Mouse (Mus musculus): ENCODE measurements at regions not wholly inside any gene's neighbourhood (a gene's known extent, or its start where the extent isn't known, plus 50 kb on each side); places are given as distances from the start of the nearest gene placed in this dataset.

DNA sequence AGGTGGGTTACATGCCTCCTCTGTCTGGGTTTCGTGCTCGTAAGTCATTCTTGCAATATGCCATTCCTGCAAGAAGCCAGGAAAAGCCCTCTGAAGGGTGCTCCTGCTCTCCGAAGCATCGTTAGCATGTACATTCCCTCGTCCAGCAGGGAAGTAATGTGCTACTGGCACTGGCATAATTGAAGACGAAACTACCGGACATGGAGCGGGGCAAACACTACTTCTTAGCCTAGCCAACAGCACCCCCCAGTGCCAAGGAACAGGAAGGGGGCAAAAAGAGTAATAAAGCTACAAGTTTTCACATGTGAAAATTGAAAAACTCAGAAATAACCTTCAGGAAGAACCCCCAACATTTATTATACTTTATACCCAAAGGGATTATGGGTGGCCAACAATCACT is 88.6 kb upstream of the Usp24 start:
- no peak overlapping the region for H3K4me3 ChIP-seq (ENCODE audit: insufficient read depth, low read depth, low read length)
- WGBS, result 83% methylated on average over 8 of the region's 8 CpGs
- H3K4me1 ChIP-seq (ENCODE audit: control insufficient read depth, insufficient read depth, low read length), result no peaks in the 10 kb centered on the region
- no peaks in the 10 kb centered on the region for H3K36me3 ChIP-seq (ENCODE audit: control insufficient read depth, insufficient read depth, low read length)
- no peak overlapping the region for H3K27ac ChIP-seq (replicated peaks; ENCODE audit: insufficient read depth, low read depth, low read length)
- H3K9ac ChIP-seq (ENCODE audit: low read depth, low read length), result no peak overlapping the region
- no peak for DNase-seq (ENCODE audit: extremely low read depth, low read depth, low spot score)
- TF ChIP-seq CTCF (IDR thresholded peaks at IDR 0.05; ENCODE audit: low read depth, low read length), result no peak
- no peak for TF ChIP-seq POLR2A (IDR thresholded peaks at IDR 0.05; ENCODE audit: extremely low read depth, insufficient read depth, low read length)
- H3K27me3 ChIP-seq (ENCODE audit: control insufficient read depth, insufficient read depth, low read length), result no peaks in the 10 kb centered on the region
- H3K79me2 ChIP-seq (ENCODE audit: control insufficient read depth, insufficient read depth, low read length), result no peaks in the 10 kb centered on the region

DNA sequence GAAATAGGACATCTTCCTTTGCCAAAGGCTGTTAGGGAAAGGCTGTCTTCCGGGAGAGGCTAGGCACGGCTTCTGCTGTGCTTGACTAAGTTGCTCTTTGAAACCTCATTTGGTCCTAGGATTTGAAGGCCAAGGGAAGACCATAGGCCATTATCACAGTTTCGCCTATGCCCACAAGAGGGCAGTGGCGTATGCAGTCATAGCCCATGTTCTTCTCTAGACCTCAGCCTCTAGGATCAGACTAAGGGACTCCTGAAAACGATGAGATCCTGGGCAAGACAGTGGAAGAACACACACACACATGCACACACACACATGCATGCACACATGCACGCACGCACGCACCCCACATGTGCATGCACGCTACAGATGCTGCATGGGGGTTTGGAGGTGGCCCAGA is 87.5 kb upstream of the Usp24 start:
- H3K27me3 ChIP-seq (ENCODE audit: control insufficient read depth, insufficient read depth, low read length), result no peaks in the 10 kb centered on the region
- H3K4me3 ChIP-seq (ENCODE audit: insufficient read depth, low read depth, low read length), result no peak overlapping the region
- WGBS, result 35% methylated on average over 9 of the region's 9 CpGs
- TF ChIP-seq CTCF (IDR thresholded peaks at IDR 0.05; ENCODE audit: low read depth, low read length), result peak; percentile 84
- TF ChIP-seq POLR2A (IDR thresholded peaks at IDR 0.05; ENCODE audit: extremely low read depth, insufficient read depth, low read length), result no peak
- H3K79me2 ChIP-seq (ENCODE audit: control insufficient read depth, insufficient read depth, low read length), result no peaks in the 10 kb centered on the region
- H3K36me3 ChIP-seq (ENCODE audit: control insufficient read depth, insufficient read depth, low read length), result no peaks in the 10 kb centered on the region
- no peak overlapping the region for H3K27ac ChIP-seq (replicated peaks; ENCODE audit: insufficient read depth, low read depth, low read length)
- peak; percentile 59 for DNase-seq (ENCODE audit: extremely low read depth, low read depth, low spot score)
- H3K4me1 ChIP-seq (ENCODE audit: control insufficient read depth, insufficient read depth, low read length), result no peaks in the 10 kb centered on the region
- no peak overlapping the region for H3K9ac ChIP-seq (ENCODE audit: low read depth, low read length)

DNA sequence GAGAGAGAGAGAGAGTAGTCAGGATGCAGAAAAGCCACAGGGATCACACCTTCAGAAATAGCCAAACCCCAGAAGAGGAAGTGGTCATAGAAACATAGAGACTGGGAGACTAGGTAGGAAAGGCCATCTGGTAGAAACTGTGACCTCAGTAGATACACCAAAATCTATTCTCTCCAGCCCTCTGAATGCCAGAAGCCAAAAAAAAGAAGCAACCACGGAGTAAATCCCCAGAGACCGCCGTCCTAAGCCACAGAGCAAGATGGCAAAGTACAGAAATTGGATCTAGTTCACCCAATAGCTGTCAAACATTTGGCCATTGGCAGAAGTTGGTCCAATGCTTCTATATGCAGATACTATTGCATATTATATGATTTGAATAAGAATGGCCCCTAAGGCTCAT is 86.5 kb upstream of the Usp24 start:
- Histone ChIP-seq H3K79me2 (ENCODE audit: control insufficient read depth, insufficient read depth, low read length) (no peaks in the 10 kb centered on the region), H3K27ac (replicated peaks; ENCODE audit: insufficient read depth, low read depth, low read length) (no peak overlapping the region), H3K4me1 (ENCODE audit: control insufficient read depth, insufficient read depth, low read length) (no peaks in the 10 kb centered on the region), H3K9ac (ENCODE audit: low read depth, low read length) (no peak overlapping the region), H3K36me3 (ENCODE audit: control insufficient read depth, insufficient read depth, low read length) (no peaks in the 10 kb centered on the region), H3K4me3 (ENCODE audit: insufficient read depth, low read depth, low read length) (no peak overlapping the region), H3K27me3 (ENCODE audit: control insufficient read depth, insufficient read depth, low read length) (no peaks in the 10 kb centered on the region)
- TF ChIP-seq POLR2A (IDR thresholded peaks at IDR 0.05; ENCODE audit: extremely low read depth, insufficient read depth, low read length), result no peak
- no peak for TF ChIP-seq CTCF (IDR thresholded peaks at IDR 0.05; ENCODE audit: low read depth, low read length)
- WGBS, result 74% methylated on average over 3 of the region's 3 CpGs
- DNase-seq (ENCODE audit: extremely low read depth, low read depth, low spot score), result no peak

DNA sequence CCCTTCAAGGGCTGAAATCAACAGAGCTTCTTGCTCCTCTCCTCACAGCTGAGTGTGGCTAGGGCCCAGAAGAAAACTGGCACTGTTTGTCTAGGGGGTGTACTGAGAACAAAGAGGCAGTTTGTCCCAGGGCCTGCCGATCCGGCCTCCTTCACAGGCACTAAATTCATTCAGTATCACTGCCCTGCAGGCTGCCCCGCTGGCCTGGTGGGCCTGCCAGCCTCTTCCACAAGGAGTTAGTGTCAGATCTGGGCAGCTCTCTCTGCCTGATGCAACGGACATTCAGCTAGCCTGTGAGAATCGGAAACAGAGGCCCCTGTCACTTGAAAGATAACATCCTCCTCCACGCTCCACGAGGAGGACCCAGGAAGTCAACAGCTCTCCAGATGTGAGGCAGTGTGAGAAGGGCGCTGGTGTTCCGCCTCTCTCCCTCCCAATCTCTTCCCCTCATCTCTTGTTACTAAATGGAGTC is 83.5 kb upstream of the Usp24 start:
- 59% methylated on average over 9 of the region's 9 CpGs for WGBS
- H3K4me3 ChIP-seq (ENCODE audit: insufficient read depth, low read depth, low read length), result no peak overlapping the region
- H3K27me3 ChIP-seq (ENCODE audit: control insufficient read depth, insufficient read depth, low read length), result no peaks in the 10 kb centered on the region
- H3K4me1 ChIP-seq (ENCODE audit: control insufficient read depth, insufficient read depth, low read length), result no peaks in the 10 kb centered on the region
- 0 out of 2 replicates have a peak overlapping the region, but pooled peaks have one; percentile 17 for H3K9ac ChIP-seq (ENCODE audit: low read depth, low read length)
- H3K27ac ChIP-seq (replicated peaks; ENCODE audit: insufficient read depth, low read depth, low read length), result no peak overlapping the region
- no peaks in the 10 kb centered on the region for H3K79me2 ChIP-seq (ENCODE audit: control insufficient read depth, insufficient read depth, low read length)
- no peak for DNase-seq (ENCODE audit: extremely low read depth, low read depth, low spot score)
- no peaks in the 10 kb centered on the region for H3K36me3 ChIP-seq (ENCODE audit: control insufficient read depth, insufficient read depth, low read length)
- TF ChIP-seq CTCF (IDR thresholded peaks at IDR 0.05; ENCODE audit: low read depth, low read length) (no peak), POLR2A (IDR thresholded peaks at IDR 0.05; ENCODE audit: extremely low read depth, insufficient read depth, low read length) (no peak)

DNA sequence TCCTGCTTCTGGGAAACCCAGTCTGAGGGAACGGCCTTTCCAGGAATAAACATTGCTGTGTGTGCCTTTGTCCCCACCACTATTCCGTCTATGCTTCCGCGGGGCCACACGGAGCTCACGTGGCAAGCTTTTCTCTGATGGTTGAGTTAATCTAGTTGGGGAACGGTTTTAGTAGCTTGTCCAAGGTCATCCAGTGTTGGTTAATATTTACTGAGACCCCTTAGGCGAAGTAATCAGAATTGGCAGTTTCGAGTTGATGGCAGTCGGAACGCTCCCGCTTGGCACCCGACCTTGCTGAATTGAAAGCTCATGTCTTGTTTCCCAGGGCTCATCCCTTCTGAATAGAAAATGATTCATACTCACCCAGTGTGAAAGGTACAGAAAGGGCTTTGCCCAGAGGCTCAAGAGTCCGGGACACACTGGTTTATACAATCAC is 71.6 kb upstream of the Usp24 start:
- Histone ChIP-seq H3K4me3 (ENCODE audit: insufficient read depth, low read depth, low read length) (no peak overlapping the region), H3K4me1 (ENCODE audit: control insufficient read depth, insufficient read depth, low read length) (peaks cover 8% of the 10 kb centered on the region), H3K79me2 (ENCODE audit: control insufficient read depth, insufficient read depth, low read length) (no peaks in the 10 kb centered on the region), H3K36me3 (ENCODE audit: control insufficient read depth, insufficient read depth, low read length) (no peaks in the 10 kb centered on the region), H3K27ac (replicated peaks; ENCODE audit: insufficient read depth, low read depth, low read length) (no peak overlapping the region), H3K9ac (ENCODE audit: low read depth, low read length) (no peak overlapping the region), H3K27me3 (ENCODE audit: control insufficient read depth, insufficient read depth, low read length) (no peaks in the 10 kb centered on the region)
- 84% methylated on average over 14 of the region's 14 CpGs for WGBS
- TF ChIP-seq POLR2A (IDR thresholded peaks at IDR 0.05; ENCODE audit: extremely low read depth, insufficient read depth, low read length), result no peak
- TF ChIP-seq CTCF (IDR thresholded peaks at IDR 0.05; ENCODE audit: low read depth, low read length), result no peak
- DNase-seq (ENCODE audit: extremely low read depth, low read depth, low spot score), result peak; percentile 43

DNA sequence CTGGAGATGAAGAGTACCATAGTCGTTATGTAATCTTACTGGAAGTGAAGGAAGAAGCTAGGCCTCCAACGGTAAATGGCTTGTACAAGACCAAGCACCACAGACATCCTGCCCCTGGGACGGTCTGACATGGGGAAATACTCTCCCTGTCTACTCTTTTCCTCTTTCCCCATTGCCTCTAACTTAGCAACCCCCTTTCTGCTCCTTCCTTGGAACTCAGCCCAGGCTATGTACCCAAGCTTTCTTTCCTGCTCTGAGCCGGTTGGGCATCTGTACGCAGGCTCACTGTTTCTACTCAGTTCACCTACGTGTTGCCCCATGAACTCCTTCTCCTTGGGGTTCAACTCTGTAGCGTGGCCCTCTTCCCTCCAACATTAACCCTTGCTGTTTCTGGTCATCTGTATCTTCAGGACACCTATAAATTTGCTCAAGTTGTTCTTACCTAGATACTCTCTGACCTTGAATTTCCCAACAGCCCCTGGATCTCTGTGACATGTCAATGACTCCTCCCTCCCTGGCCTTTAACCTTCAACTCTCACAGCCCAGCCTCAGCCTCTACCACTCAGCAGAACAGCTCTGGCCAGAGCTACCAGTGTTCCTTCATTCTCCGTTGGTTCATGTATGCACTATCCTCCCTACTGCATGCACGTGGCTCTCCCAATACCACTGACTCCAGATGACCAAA is 71.0 kb upstream of the Usp24 start:
- Histone ChIP-seq H3K27me3 (ENCODE audit: control insufficient read depth, insufficient read depth, low read length) (no peaks in the 10 kb centered on the region), H3K4me3 (ENCODE audit: insufficient read depth, low read depth, low read length) (no peak overlapping the region), H3K36me3 (ENCODE audit: control insufficient read depth, insufficient read depth, low read length) (no peaks in the 10 kb centered on the region), H3K4me1 (ENCODE audit: control insufficient read depth, insufficient read depth, low read length) (peaks cover 8% of the 10 kb centered on the region), H3K27ac (replicated peaks; ENCODE audit: insufficient read depth, low read depth, low read length) (no peak overlapping the region), H3K9ac (ENCODE audit: low read depth, low read length) (no peak overlapping the region), H3K79me2 (ENCODE audit: control insufficient read depth, insufficient read depth, low read length) (no peaks in the 10 kb centered on the region)
- 69% methylated on average over 9 of the region's 9 CpGs for WGBS
- DNase-seq (ENCODE audit: extremely low read depth, low read depth, low spot score), result peak; percentile 72
- TF ChIP-seq POLR2A (IDR thresholded peaks at IDR 0.05; ENCODE audit: extremely low read depth, insufficient read depth, low read length) (no peak), CTCF (IDR thresholded peaks at IDR 0.05; ENCODE audit: low read depth, low read length) (no peak)
